Mouse (Mus musculus): Measurements from ENCODE around the gene Olfr601.
"Not testable (repeated sequence)": the region's sequence is repeated elsewhere in the genome, so short reads cannot be mapped to it uniquely, and the experiment has no call there.

Gene Olfr601

DNA sequence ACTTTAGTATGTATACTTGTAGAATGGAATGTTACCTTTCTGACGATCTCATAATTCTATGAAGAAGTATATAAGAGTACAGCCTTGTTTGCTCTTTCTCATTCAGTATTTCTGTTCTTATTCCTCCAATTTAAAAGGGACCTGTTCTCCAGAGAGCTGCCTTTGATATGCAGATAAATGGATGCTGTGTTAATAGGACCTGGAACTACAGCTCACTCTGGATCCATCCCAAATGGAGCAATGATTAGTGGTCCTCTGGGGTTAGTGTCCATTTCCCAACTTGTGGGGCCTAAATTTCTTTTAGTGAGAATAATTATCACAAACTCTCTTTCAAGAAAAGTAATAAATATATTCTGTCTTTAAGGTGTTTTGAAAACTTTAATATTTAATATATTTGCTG lies at the start of gene Olfr601:
Olfr601 (minus strand) TSS at position 101 of the 400 bp plus-strand sequence.
- DNase-seq (ENCODE audit: low spot score in 2 of 2): no peak

DNA sequence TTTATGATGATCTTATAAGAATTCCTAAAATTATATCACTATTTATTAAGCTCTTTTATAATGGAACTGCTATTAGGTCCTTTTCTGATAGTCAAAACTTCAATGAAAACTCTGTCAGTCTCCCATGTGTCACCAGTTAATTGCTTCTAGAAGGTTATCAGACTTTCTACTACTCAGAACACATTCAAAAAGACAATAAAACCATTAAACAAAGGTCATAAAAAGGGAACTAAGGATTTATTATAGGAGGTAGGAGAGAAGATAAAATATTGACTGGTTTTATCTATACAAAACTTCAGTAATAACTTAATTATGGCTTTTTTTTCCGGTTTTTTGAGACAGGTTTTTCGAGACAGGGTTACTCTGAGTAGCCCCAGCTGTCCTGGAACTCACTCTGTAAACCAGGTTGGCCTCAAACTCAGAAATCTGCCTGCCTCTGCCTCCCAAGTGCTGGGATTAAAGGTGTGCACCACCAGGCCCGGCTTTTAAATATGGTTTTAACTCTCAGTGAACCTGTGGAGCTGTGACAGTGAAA lies 44.1 kb upstream of the Olfr601 start:
- DNase-seq (ENCODE audit: low spot score in 2 of 2): not testable (repeated sequence)

DNA sequence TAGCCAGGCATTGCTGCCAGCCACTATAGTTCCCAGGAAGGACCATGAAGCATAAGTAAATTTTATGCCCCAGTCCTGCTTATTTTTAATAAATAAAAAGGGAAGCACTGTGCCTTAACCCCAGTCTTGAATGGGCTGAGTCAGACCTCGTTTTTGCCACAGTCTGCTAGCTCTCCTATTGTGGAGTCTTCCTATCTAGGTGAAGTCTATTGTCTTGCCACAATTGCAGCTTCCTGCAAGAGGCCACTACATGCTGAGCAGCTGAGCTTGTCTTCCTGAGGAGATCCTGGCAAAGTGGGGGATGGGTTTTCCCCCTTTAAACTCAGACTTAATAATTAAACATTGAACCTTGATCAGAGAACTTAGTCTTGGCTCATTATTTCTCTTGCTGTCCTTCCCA lies 36.5 kb upstream of the Olfr601 start:
- DNase-seq (ENCODE audit: low spot score in 2 of 2): no peak

DNA sequence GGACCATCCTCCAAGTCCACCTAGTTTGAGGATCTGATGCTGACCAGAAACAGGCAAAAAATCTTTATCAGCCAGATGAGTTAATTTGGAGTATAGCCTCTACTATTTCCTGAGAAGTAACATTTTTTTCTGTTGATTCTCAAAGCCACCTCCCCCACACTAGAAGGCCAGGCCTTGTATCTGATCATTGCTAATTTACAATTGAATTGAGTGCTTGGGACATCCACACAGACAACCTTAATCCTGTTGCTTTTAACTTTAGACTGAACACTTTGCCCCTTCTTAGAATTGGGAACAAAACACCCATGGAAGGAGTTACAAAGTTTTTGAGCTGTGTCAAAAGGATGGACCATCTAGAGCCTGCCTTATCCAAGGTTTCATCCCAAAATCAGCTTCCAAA lies 35.3 kb upstream of the Olfr601 start:
- no peak for DNase-seq (ENCODE audit: low spot score in 2 of 2)

DNA sequence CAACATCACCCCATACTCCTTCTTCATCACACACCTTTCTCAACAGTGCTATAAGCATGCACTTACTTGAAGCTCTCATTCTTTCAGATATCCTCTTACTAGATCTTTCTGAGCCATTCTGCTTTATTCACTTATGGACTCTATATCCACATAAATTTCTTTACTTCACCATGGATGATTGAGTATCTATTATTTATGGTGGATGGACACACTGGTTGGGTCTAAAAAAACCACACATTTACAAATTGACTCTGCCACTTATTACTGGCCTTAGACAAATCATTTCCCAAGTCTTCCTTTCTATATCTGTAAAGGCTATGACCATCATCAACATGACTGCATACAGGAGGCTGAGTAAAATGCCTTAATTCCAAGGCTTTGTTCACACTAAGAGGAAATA lies 23.6 kb upstream of the Olfr601 start, which contains the start of gene Olfr603:
Olfr603 (minus strand) TSS at position 101 of the 400 bp plus-strand sequence.
- DNase-seq (ENCODE audit: low spot score in 2 of 2): no peak

DNA sequence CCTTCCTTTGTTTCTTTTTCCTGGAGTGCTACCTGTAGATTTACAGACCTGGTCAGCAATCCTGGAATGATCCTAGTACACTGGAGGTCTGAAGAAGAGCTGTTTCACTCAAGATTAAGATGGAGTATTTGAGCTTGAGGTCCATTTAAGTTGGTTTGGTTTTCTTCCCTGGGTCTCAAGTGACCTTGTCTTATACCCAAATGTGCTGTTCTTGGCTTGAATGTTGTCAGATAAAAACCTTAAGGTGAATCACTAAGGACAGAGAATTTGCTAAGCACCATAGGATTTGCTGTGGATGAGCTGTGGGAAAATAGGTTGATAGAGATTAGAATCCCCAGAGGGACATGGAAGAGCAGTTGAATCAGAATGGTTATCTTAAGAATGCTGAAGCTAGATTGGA lies 12.9 kb downstream of the Olfr601 start, which contains the start of gene Olfr600:
Olfr600 (minus strand) TSS at position 101 of the 400 bp plus-strand sequence.
- DNase-seq (ENCODE audit: low spot score in 2 of 2): no peak

DNA sequence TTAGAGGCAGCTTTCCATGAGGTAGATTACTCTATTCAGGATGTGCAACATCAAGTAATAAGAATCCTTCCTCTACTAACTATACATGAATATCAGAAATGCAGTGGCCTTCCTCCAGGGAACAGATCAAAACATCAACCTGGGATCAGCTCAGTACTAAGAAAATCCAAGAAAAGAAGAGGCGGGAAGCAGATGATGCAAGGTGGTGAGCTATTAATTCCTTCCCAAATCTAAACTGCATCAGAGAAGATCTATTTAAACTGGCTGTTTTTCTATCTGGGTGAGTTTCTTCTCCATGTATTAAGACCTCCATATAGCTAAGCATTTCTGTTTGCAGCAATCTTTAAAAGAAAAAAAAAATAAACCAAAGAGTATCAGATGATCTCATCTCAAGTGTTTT lies 26.8 kb downstream of the Olfr601 start, which contains the start of gene Olfr599:
Olfr599 (plus strand) TSS at position 301 of the 400 bp plus-strand sequence.
- no peak for DNase-seq (ENCODE audit: low spot score in 2 of 2)

DNA sequence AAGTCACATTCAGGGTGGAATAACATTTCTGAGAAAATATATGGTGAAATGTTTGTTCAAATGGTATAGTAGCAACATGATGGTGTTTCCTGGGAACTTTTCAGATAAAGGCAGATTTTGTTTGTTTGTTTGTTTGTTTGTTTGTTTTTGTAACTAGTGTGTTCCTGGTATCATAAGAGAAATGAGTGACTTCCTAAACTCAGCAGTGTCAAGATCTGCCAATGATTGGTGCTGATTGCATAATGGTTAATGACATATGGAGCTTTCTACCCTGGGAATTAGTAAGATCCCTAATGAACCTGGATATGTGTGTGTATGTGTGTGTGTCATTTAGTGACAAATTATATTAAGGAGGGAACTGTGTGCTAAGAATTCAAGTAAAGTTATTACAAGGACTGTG lies 39.2 kb downstream of the Olfr601 start, which contains the start of gene Olfr598:
Olfr598 (plus strand) TSS at position 301 of the 400 bp plus-strand sequence.
- DNase-seq (ENCODE audit: low spot score in 2 of 2): no peak

DNA sequence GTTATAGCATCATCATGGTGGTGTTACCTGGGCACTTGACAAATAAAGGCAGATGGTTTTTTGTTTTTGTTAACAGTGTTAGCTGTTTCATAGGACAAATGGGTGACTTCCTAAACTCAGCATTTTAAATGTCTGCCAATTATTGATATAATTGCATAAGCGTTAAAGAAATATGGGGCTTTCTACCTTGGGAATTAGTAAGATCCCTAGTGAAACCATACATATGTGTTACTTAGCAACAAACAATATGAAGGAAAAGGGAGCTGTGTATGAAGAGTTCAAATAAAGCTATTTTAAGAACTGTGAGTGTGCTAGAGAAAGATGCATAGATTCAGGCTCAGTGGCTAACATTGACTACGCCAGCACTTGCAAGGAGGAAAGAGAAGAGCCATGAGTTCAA lies 46.4 kb downstream of the Olfr601 start, which contains the start of gene Olfr597:
Olfr597 (plus strand) TSS at position 301 of the 400 bp plus-strand sequence.
- DNase-seq (ENCODE audit: low spot score in 2 of 2): not testable (repeated sequence)
